Mouse (Mus musculus) liver, postnatal 0 days (tissue): ENCODE results near the gene Guk1. TPM values are rescaled to one million over a fixed set of nuclear protein-coding genes. Genes with fewer than 3 reads are reported as not detected.
"Not testable (repeated sequence)": the region's sequence is repeated elsewhere in the genome, so short reads cannot be mapped to it uniquely, and the experiment has no call there.

Experiments
- ATAC-seq: fragments of 200-750 bp; cut with Nextera tagmentation; 2 replicates; pipeline ENCODE4 v1.8.0; 2017; ENCODE audit warnings: mild to moderate bottlenecking, moderate library complexity
- DNase-seq: peaks from one replicate; pipeline ENCODE4 v3.0.0-alpha.2; 2016
- H3K27ac ChIP-seq: fragments of 300-500 bp; sonication (generic); 2 replicates; pipeline ENCODE4 v1.5.1; 2014; ENCODE audit warnings: antibody characterized with exemption, moderate library complexity, mild to moderate bottlenecking, low read depth
- H3K27me3 ChIP-seq: fragments of 300-500 bp; sonication (generic); 2 replicates; pipeline ENCODE4 v1.6.1; 2014; ENCODE audit warnings: low read length, control low read depth, mixed read lengths; ENCODE audit not compliant: insufficient read depth
- H3K36me3 ChIP-seq: fragments of 300-500 bp; sonication (generic); replicated peaks from 2 replicates; pipeline ENCODE4 v1.6.1; 2014; ENCODE audit warnings: mild to moderate bottlenecking, control low read depth, low read length, moderate library complexity, mixed read lengths; ENCODE audit not compliant: insufficient read depth
- H3K4me1 ChIP-seq: fragments of 300-500 bp; sonication (generic); 2 replicates; pipeline ENCODE4 v1.6.1; 2014; ENCODE audit warnings: antibody characterized with exemption, mild to moderate bottlenecking, control low read depth; ENCODE audit not compliant: insufficient read depth
- H3K4me2 ChIP-seq: fragments of 300-500 bp; sonication (generic); 2 replicates; pipeline ENCODE4 v1.6.1; 2014; ENCODE audit warnings: low read depth, mild to moderate bottlenecking, low read length, moderate library complexity, mixed read lengths
- H3K4me3 ChIP-seq: fragments of 300-500 bp; sonication (generic); 2 replicates; pipeline ENCODE4 v1.5.1; 2014; ENCODE audit warnings: low read depth, low read length
- H3K9ac ChIP-seq: fragments of 300-500 bp; sonication (generic); replicated peaks from 2 replicates; pipeline ENCODE4 v1.6.1; 2014; ENCODE audit warnings: mild to moderate bottlenecking, moderate library complexity
- H3K9me3 ChIP-seq: fragments of 300-500 bp; sonication (generic); 2 replicates; pipeline ENCODE4 v1.6.1; 2016; ENCODE audit warnings: mild to moderate bottlenecking, control low read depth, low read length, mixed read lengths
- CTCF ChIP-seq: sonication (generic); IDR thresholded peaks from 2 replicates; pipeline ENCODE4 v1.5.1; 2016; ENCODE audit warnings: antibody characterized with exemption, low read depth
- EP300 ChIP-seq: IDR thresholded peaks from 2 replicates; pipeline ENCODE4 v1.6.1; 2016; ENCODE audit warnings: antibody characterized with exemption, low read depth, mild to moderate bottlenecking
- WGBS: fragments of 180-500 bp; shearing (Covaris S2); extraction: QIAGEN DNeasy Blood & Tissue Kit; methylation state at CpG from one replicate; pipeline ENCODE4 v1.1.7; 2014; ENCODE audit not compliant: insufficient replicate concordance; 5-methylcytosine and 5-hydroxymethylcytosine counted together
- polyA plus RNA-seq: library from polyadenylated mRNA; unstranded; fragments of >200 nt; fragmentation: Nextera tagmentation; extraction: Ambion mirVana; gene quantifications from 2 replicates; pipeline ENCODE4 v1.2.1, GENCODE M21; 2015

The Guk1 gene
- polyA plus RNA-seq, 1 experiment from 2014 or later: 59.5 TPM

DNA sequence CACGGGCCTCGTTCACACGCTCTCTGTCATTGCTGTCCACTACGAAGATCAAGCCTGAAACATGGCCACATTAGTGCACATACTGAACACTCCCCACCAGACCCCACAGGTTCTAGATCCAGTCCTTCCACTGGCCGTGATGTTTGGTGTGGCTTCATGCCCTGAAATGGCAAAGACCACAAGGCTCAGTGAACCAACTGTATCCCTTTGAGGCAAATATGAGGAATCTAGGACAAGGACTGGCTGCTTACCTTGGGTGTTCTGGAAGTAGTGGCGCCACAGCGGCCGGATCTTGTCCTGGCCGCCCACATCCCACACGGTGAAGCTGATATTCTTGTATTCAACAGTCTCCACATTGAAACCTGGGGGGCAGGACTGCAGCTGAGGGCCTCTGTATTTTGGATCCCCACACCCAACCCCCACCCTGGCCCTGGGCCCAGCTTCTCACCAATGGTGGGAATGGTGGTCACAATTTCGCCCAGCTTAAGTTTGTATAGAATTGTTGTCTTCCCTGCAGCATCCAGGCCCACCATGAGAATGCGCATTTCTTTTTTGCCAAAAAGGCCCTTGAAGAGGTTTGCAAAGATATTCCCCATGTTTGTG lies 21.0 kb upstream of the Guk1 start:
- no peak for DNase-seq
- Histone ChIP-seq H3K27ac (no peak overlapping the region), H3K9me3 (no peaks in the 10 kb centered on the region), H3K36me3 (peaks cover 49% of the 10 kb centered on the region), H3K27me3 (no peaks in the 10 kb centered on the region), H3K4me1 (peaks cover 23% of the 10 kb centered on the region), H3K9ac (no peak overlapping the region), H3K4me2 (no peak overlapping the region), H3K4me3 (no peak overlapping the region)
- ATAC-seq: no peak
- whole genome bisulfite sequencing: 88% methylated on average over 12 of the region's 12 CpGs
- TF ChIP-seq EP300: no peak
- TF ChIP-seq CTCF: no peak

DNA sequence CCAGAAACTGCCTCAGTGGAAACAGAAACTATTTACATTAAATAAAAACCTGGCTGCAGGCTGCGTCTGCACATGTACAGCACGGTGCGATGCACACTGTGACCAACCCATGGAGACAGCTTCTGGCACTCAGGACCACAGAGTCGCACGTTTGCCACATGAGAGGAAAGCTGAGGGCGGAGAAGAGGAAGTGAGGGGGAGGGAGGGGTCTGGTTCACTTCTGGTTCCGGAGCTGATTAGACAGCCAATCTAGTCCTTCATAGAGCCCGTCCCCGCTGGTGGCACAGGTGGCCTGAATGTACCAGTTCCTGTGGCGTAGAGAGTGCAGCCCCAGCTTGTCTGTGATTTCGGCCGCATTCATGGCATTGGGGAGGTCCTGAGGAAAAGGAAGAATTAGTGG lies 20.3 kb upstream of the Guk1 start:
- H3K36me3 ChIP-seq: peaks cover 43% of the 10 kb centered on the region
- not testable (repeated sequence) for H3K9me3 ChIP-seq, H3K9ac ChIP-seq, H3K4me2 ChIP-seq, H3K27ac ChIP-seq, H3K27me3 ChIP-seq, DNase-seq, ATAC-seq, H3K4me3 ChIP-seq
- H3K4me1 ChIP-seq: peaks cover 27% of the 10 kb centered on the region
- WGBS: 29% methylated on average over 12 of the region's 12 CpGs

DNA sequence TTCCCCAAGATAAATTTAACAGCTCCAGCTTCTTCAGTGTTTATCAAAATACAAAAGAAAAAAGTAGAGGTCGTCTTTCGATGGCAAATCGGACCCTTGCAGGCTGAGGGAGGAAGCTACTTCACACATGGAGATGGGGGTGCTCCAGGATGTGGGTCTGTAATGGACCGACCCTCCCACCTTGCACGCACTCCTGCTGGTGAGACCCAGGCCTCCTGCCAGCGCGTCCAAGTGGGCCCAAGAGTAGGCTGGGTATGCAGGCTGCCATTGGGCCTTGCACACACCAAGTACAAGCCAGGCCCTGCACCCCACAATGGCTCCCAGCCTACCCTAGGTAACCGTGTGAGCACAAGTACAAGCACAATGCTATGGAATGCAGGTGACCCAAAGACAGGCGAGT lies 19.5 kb upstream of the Guk1 start:
- H3K27me3 ChIP-seq, H3K9me3 ChIP-seq, DNase-seq, ATAC-seq, H3K4me2 ChIP-seq, H3K4me3 ChIP-seq, H3K9ac ChIP-seq, H3K27ac ChIP-seq: not testable (repeated sequence)
- H3K4me1 ChIP-seq: peaks cover 27% of the 10 kb centered on the region
- 77% methylated on average over 6 of the region's 9 CpGs for WGBS
- H3K36me3 ChIP-seq: peaks cover 44% of the 10 kb centered on the region

DNA sequence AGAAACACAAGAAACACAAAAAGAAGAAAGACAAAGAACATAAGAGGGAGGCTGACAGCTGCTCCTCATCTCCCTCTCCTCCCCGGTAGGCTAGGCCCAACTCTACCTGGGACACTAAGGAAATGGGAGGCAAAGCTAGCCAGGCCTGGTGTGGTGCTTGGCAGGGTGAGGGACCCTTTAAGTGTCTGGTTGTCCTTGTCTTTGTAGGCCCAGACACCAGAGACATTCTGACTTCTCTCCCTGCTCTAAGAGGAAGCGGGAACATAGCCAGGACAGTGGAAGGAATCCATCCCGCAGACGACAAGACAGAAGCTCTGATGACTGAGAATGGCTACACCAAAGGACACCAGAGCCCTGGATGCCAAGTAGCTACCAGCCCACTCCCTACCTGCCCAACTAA lies 18.0 kb upstream of the Guk1 start:
- Histone ChIP-seq H3K4me1 (peaks cover 22% of the 10 kb centered on the region), H3K36me3 (peaks cover 55% of the 10 kb centered on the region)
- no peak for ATAC-seq

DNA sequence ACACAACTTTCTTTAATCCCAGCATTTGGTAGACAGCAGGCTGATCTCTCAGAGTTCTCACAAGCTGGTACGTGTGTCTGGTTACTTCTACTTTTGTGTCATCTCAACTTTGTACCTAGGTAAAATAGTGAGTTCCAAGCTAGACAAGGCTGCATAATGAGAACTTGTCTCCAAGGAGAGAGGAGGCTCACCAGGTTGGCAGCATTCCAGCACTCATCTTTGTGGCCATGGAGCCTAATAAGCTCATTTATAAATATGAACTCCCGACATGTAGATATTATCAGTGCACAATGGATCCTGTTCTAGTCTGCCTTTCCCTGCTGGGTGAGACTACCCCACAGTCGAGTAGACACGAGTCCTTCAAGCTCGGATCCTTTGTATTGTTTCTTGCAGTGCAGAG lies 17.6 kb upstream of the Guk1 start:
- TF ChIP-seq EP300: no peak
- TF ChIP-seq CTCF: no peak
- peak overlapping the region; percentile 90; the same call in 1 of the 2 replicates for H3K4me3 ChIP-seq
- 77% methylated on average over 5 of the region's 5 CpGs for WGBS
- peak overlapping the region; percentile 97; the same call in 1 of the 2 replicates for H3K27ac ChIP-seq
- DNase-seq (no peak), ATAC-seq (no peak)
- H3K4me1 ChIP-seq: peaks cover 22% of the 10 kb centered on the region
- H3K36me3 ChIP-seq: peaks cover 54% of the 10 kb centered on the region
- H3K9me3 ChIP-seq: no peaks in the 10 kb centered on the region
- H3K4me2 ChIP-seq: peak overlapping the region; percentile 95
- H3K9ac ChIP-seq: no peak overlapping the region
- no peaks in the 10 kb centered on the region for H3K27me3 ChIP-seq

More for the DNA sequence above, 18.0 kb upstream of the Guk1 start:
- H3K4me3 ChIP-seq: no peak overlapping the region
- no peaks in the 10 kb centered on the region for H3K9me3 ChIP-seq
- WGBS: 83% methylated on average over 4 of the region's 4 CpGs
- no peaks in the 10 kb centered on the region for H3K27me3 ChIP-seq
- no peak for DNase-seq
- no peak for TF ChIP-seq CTCF
- TF ChIP-seq EP300: no peak
- H3K4me2 ChIP-seq: no peak overlapping the region
- H3K27ac ChIP-seq: no peak overlapping the region
- no peak overlapping the region for H3K9ac ChIP-seq

DNA sequence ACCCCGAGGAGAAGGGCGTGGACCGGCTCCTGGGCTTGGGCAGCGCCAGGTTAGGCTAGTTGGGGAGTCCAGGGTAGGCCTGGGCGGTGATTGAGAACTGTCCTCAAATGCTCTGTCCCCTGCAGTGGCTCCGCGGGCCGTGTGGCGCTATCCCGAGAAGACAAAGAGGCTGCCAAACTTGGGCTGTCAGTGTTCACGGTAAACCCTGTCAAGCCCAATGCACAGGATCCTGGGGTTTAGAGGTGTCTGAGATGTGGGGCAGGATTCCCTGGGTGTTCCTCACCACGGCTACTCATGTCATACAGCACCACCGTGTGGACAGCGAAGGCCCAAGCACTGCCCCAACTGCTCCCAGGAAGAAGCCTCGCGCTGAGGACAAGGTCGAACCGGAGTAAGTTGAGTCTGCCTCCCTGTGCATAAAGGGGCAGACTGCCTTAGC lies 17.0 kb upstream of the Guk1 start:
- TF ChIP-seq CTCF (peak; percentile 92), EP300 (no peak)
- Histone ChIP-seq H3K4me2 (peak overlapping the region; percentile 95), H3K9me3 (no peaks in the 10 kb centered on the region), H3K9ac (peak overlapping the region; percentile 87), H3K4me1 (peaks cover 20% of the 10 kb centered on the region), H3K27me3 (no peaks in the 10 kb centered on the region), H3K27ac (peak overlapping the region; percentile 97), H3K36me3 (peaks cover 54% of the 10 kb centered on the region), H3K4me3 (peak overlapping the region; percentile 90)
- DNase-seq (peak; percentile 84), ATAC-seq (peak; percentile 72)
- WGBS: 11% methylated on average over 18 of the region's 18 CpGs
